Mouse (Mus musculus): Measurements from ENCODE around the gene Gstp1.
A peak's percentile ranks its signal among the peaks of the same experiment; 100 is the strongest.
"Not testable (repeated sequence)": the region's sequence is repeated elsewhere in the genome, so short reads cannot be mapped to it uniquely, and the experiment has no call there.

The Gstp1 gene

DNA sequence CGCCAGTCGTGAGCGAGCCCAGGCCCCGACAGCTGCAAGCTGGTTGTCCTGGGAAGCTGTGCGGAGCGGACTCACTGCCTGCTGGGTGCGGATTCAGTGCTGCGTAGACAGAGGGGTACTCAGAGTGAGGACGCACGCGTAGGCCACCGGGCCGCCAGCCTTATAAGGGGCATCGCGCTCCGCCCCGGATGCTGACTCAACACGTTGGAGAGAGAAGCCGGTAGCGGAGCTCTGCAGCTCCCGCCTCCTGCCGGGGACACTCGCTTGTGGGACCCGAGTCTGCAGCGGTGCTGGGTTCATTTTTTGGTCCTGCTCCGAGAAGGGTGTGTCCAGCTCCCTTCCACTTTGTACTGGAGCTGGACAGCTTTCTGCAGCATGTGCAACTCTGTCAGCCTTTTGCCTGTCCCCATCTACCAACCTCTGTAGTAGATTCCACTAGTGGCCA, at the start of gene Gstp1:
TSS of gene Gstp1 (minus strand) at position 198 of the 445 bp plus-strand sequence.
- peak; percentile 92 for DNase-seq (ENCODE audit: low spot score)

DNA sequence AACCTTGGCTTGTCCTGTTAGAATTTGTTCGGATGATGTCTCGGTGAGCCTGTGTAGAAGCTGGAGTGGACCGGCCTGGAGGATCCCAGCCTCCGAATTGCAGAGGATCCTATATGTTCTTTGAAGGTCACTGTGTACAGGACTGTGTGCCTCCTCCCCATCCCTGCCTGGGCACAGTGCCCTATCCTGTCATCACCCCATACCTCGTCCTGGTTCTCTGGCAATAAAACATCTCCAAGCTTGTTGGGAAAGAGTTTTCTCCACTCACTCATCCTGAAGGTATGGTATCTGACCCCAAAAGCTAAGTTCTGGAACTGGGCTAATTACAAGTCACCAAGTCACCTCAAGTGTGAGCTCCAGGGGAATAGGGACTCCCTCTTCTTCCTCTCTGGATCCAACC, 49.3 kb upstream of the Gstp1 start:
- DNase-seq (ENCODE audit: low spot score) = no peak

DNA sequence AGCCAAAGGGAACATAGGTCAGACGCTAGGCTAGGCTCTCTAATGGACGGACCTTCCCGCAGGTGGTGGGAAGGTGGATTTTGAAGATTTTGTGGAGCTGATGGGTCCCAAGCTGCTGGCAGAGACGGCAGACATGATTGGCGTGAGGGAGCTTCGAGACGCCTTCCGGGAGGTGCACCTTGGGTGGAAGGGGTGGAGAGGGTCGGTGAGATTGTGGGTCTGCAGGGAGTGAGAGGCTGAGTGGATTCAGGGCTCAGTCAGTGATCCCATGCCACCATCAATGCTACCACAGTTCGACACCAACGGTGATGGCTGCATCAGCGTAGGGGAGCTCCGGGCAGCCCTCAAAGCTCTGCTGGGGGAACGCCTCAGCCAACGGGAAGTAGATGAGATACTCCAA, 48.4 kb upstream of the Gstp1 start:
- no peak for DNase-seq (ENCODE audit: low spot score)

DNA sequence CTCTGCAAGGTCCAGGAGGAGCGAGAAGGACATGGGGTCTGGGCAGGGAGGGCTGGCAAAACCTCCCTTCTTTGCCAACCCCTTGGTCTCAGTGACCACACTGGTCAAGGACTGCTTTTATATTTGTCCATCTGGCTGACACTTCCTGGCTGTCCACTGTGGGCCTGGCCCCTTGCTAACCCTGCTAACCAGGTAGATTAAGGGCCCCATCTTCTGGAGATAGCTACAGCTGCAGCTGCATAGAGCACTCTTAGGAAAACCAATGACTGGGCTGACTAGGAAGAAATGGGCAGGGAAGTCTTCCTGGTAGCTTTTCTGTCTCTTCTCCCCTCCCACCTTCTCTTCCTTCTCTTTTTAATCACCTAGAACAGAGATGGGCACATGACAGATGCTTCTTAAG, 47.2 kb upstream of the Gstp1 start:
- no peak for DNase-seq (ENCODE audit: low spot score)

DNA sequence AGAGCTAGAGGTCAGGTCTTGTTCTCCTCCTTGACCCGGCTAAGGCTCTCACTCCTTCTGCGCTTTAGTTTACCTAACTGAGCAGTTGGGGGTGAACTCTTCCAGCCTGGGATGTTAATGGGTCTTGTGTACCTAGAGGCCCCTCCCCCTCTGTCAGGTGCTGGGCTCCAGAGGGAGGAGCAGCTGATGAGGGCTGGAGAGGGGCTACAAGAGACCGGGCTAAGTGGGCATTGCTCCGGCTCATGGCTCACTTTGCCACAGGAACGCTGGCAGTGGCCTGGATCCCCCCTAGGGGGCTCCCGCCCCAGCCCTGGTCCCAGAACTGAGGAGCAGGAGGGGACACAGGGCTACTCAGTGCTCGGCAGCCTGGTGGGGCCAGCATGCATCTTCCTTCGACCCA, 46.0 kb upstream of the Gstp1 start:
- DNase-seq (ENCODE audit: low spot score) = no peak

DNA sequence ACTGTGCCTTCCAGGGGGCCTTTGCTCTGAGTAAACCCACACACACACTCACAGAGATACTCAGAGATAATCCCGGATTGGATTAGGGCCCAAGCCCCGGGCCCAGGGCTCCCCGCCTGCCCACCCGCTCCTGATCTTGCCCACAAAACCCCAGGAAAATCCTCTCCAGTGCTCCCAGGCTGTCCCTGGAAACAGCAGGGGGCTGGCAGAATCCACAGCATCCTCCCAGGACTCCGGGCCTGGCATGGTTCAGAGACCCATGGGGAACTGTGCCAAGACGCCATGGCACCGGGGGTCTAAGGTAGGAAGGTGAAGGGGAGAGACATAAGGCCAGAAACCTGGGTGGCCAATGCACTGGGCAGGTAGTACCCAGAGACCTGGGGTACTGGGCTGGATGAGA, 45.5 kb upstream of the Gstp1 start:
- no peak for DNase-seq (ENCODE audit: low spot score)

DNA sequence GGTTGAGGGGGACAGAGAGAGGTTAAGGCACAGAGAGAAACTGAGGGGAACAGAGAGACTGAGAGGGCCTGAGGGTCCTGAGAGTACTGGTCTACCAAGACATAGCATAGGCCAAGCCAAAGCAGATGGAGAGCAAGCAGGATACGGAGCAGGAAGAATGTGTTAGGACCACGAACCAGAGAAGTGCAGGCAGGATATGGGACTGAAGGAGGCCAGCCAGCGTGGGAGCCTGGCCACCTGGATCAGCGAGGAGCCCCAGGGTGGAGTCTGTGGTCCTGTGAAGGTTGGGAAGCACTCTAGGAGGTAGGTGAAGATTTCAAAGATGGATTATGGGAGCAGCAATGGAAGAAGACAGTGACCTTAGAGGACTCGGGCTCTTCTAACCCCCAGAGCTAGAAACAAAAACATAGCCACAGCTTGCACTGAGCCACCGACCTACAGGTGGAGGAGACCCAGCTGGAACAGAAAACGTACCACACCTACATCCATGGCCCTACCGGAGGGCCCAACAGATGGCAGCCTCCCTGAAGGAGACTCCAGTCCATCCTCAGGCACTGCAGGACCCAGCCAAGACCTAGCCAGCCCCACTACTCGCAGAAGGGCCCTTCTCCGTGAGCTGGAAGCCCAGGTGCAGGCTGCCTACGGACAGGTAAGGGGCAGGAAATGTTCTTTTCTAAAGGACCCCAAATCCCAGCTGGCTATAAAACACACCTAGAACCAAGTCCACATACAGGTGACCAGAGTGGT, 44.6 kb upstream of the Gstp1 start:
- no peak for DNase-seq (ENCODE audit: low spot score)

DNA sequence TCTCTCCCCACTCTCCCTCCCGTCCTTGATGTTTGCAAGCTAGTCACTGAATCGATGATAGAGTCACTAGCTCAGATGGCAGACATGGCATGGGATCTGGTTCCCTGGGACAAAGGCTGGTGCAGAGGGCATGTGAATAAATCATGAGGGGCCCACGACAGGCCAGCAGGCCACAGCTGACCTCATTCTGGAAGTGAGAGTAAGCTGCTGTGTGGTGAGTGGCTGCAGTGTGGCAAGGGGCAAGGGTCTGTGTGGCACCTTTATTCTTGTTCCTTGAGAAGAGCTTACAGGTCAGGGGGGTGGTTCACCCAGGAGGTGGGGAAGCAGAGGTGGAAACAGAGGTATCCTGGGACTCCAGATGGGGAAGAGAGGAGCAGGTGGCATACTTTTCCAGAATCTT, 43.6 kb upstream of the Gstp1 start, which contains the start of gene Cabp2:
TSS of gene Cabp2 (plus strand) at position 185 of the 400 bp plus-strand sequence.
- no peak for DNase-seq (ENCODE audit: low spot score)

DNA sequence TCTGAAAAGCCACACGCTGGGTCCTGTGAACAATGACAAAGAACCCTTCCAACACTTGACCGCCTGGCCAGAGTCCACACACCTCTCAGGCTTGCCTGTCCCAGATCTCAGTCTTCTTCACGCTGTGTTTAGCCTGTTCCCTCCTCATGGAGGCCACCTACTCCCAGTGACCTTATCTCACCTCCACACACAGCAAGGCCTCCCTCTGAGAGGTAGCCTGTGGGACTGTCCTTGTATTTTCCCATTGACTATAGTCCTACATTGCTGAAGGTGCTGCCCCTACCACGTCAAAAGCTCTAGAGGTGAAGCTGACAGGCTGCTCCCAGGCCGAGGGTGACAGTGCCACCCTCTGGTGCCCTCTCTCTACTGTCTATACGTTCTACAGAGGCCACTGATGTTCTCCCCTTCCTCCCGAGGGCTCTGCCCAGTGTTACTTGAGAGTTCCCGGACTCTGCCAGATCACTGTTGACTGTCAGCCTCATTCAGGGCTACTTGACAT, 42.8 kb upstream of the Gstp1 start:
- no peak for DNase-seq (ENCODE audit: low spot score)

DNA sequence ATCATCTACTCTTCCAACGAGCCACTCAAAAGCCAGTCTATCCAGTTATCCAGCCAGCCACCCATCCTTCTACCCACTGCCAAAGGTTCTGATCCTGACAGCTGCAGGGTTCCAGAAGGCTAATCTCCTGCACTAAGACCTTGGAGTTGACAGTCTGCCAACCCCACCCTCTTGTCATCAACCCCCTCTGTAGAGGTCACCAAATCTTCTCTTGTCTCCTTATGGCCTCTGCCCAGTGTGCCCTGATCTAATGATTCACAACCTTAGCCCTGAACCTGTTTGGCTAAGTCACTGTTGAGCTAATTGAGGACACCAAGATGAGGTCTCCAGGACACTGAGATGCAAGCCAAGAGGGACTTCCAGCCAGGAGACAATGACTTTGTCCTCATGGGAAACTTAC, 41.8 kb upstream of the Gstp1 start:
- no peak for DNase-seq (ENCODE audit: low spot score)

DNA sequence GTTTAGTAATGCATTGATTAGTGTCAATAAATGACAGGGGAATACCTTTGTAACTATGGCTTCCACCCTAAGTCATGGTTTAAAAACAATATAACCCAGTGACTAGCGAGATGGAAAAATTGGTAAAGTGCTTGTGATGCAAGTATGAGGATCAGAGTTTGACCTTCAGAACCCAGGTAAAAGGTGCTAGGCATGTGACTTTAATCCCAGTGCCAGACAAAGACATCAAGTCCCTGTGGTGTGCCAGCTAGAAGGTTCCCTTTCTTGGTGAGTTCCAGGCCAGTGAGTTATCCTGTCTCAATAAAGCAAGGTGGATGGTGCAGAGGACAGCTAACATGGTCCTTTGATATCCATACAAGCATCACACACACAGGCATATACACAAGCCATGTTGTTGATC, 37.7 kb upstream of the Gstp1 start:
- DNase-seq (ENCODE audit: low spot score) = no peak

DNA sequence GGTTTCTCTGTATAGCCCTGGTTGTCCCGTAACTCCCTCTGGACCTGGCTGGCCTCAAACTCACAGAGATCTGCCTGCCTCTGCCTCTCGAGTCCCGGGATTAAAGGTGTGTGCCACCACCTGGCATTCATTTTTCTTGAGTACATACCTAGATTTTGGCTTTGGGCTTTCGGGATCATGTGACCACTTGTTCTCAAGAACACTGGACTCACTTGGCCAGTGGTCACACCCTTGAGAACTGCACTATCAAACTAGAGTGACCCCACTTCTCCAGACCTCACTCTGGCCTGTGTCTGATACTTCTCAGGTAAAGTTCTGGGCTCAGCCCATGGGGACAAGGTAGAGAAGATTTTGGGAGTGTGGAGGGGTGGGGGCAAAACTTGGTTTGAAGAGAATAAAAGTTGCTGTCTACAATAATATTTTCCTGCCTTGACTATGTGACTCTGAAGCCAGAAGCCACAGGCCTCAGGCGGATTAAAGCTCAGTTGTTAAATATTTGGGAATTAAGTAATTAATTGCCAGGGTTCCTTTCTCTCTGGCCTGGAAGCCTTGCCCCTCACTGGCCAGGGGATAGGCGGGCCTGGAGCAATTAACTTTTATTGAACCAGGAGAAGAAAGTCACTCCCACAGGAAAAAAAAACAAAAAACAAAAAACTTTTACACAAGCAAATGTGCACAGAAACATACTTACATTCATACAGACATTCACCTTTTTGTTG, 35.1 kb upstream of the Gstp1 start:
- no peak for DNase-seq (ENCODE audit: low spot score)

DNA sequence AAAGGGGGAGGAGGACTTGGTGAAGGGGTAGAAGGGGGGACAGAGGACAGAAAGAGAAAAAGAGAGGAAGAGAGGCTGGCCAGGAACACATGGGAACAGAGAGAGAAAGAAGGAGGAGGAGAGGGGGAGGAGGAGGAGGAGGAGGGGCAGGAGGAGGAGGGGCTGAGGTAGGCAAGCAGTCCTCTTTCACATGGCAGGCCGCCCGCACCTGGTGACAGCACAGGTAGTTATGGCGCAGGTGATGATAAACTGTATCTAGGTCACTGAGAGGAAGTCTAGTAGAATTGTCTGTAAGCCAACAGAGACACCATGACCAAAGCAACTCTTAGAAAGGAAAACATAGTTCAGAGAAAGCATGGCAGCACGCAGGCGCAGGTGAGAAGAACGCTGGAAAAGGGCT, 33.6 kb upstream of the Gstp1 start:
- no peak for DNase-seq (ENCODE audit: low spot score)

DNA sequence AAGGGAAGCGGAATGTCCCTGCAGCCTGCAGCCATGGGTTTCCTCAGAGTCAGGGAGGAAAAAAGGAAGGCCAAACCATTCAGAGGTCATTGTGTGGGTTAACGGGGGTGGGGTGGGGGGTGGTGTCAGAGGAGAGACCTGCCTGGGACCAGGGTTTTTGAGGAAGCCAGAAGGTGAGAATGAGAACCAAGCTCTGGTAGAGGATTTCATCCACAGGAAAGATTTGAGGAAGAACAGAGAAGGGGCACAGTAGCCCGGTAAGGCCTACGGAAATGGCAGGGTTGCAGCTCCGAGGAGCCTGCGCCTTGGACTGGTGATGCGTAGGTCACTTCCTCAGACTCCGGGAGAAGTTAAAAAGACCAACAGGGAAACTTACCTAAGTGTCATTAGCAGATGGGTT, 33.0 kb upstream of the Gstp1 start:
- no peak for DNase-seq (ENCODE audit: low spot score)

DNA sequence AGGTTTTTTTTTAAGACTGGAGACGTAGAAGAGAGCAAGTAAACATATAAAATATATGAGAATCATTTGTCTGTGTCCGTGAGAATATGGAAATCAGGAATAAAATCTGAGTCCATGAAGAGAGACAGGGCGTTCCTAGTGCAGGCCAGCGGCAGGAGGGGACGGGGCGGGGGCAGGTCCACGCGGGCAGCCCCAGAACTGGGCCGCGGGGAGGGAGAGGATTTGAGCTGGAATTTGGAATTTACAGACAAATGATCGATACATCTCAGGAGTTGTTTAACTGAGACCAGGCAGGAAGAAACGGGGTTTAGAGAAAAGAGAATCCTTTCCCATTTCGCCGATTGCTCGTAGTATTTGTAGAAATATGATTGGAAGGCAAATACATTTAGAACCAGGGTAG, 32.5 kb upstream of the Gstp1 start:
- no peak for DNase-seq (ENCODE audit: low spot score)

DNA sequence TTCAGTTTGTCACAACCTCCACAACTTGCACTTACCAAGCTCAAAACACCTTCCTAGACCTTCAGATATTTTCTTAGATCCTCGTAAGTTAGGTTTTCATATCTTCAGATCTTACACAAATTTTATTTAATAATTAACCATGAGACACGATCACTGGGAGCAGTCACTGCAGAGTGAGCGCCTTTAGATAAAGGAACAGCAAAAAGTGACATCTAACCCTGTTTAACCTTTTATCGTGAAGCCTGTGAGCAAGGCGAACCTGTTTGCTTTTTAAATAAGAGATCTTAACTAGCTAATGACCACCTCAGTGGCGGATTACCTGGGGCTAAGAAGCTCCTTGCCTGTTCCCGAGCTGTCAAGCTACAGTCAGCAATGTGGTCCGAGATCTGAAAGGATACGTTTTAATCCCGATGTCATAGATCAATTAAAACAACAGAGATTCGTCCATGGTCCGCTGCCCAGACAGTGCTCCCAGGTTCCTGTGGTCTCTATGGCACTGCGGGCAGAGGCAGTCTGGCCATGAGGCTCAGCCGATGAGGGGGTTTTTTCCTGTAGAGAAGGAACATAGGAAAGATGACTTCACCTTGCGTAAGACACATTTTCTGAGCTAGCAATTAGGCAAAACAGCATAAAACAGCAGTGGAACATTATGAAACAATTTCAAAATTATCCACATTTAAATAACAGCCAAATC, 31.1 kb upstream of the Gstp1 start:
- DNase-seq (ENCODE audit: low spot score) = no peak

DNA sequence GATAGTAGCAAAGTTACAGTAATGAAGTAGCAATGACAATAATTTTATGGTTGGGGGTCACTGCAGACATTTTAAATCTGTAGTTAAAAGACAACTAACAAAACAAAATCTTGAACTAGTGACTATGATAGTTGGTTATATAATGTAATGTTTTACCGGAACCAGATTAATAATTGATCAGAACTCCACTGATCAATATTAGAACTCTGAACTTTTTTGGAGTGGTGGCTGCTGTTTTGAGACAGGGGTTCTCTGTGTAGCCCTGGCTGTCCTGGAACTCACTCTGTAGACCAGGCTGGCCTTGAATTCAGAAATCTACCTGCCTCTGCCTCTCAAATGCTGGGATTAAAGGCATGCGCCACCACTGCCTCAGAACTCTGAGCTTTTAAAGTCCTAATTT, 30.5 kb upstream of the Gstp1 start:
- DNase-seq (ENCODE audit: low spot score) = not testable (repeated sequence)

DNA sequence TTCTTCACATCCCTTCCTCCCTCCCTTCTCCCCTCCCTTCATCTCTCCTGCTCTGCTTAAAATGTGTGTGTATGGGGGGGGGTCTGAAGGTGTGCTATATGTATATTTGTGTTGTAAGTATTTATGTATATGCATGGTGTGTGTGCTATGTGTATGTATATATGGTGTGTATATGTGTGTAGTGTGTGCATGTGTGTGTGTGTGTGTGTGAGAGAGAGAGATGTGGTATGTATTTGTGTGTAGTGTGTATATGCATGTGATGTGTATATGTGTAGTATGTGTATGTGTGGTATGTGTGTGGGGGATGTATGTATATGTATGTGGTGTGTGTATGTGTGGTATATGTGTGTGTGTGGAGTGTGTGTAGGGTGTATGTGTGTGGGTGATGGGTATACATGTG, 29.1 kb upstream of the Gstp1 start:
- DNase-seq (ENCODE audit: low spot score) = no peak

DNA sequence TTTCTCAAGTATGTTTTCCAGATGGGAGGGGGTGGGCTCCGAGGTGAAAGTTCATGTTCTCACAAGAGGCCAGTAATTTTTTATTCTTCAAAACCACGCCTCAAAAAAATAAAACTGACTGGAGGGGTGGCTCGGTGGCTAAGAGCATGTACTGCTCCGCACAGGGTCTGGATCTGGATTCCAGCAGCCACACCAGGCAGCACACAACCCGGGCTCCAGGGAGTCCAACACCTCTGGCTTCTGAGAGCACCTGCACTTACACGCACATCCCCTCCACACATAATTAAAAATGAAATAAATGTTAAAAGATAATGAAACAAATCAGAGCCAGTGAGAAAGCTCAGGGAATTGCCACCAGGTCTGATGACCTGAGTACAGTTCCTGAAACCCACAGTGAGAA, 28.5 kb upstream of the Gstp1 start:
- no peak for DNase-seq (ENCODE audit: low spot score)

DNA sequence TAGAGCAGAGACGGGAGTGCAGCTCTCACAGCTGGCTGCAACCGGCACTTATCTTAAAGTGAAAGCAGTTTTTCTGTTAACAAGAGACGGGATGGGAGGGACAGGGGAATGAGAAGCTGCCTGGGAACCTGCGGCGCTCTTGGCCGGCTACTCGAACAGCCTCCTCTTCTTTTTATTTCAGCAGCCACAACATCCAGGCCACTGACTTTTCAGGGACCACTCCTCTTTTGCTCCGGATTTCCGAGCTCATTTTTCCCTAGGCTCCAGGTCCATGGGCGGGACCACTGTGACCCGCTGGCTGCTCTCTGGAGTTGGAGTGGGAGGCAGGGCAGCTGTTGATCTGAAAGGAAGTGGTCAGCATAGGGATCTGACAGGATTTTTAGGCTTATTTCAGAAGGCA, 26.7 kb upstream of the Gstp1 start:
- DNase-seq (ENCODE audit: low spot score) = not testable (repeated sequence)

DNA sequence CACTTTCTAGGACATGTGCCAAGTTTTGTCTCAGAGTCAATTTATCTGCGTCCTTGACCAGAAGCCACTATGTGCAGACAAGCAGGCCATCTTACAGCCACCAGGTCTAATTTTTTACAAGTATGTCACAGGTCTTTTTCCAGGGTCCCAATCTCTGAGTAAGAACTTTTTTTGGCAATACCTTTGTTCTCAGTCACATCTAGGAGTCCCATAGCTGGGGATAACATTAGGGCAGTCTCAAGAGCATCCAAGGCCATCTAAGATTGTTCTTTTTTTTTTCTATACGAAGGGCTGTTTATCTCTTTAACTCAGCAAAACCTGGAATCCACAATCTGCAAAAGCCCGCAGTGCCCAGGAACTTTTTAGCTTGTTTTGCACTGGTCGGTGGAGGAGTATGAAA, 25.6 kb upstream of the Gstp1 start:
- not testable (repeated sequence) for DNase-seq (ENCODE audit: low spot score)

DNA sequence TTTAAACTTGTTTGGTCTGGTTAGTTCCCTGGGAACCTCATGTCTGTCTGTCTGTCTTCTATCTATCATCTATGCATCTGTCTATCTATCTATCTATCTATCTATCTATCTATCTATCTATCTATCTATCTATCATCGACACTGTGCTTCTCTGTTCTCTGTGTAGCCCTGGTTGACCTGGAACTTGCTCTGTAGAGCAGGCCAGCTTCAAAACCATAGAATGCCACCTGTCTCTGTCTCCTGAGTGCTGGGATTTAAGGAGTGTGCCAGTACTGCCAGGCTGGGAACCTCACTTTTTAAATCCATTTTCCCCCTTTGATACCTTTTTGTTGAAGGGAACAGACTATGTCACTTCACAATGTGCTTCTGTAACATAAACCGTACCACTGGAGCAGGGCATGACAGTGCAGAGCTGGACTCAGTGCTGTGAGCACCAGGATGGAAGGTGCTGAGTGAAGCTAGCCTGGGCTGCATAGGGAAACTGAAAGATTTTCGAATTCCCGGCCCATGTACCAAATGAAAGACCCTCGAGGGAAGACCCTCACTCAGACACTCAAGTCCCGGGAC, 23.2 kb upstream of the Gstp1 start:
- no peak for DNase-seq (ENCODE audit: low spot score)

Data from layer of hippocampus, adult 11-12 months (tissue).